Mouse (Mus musculus): Measurements from ENCODE around the gene Dab1. TPM values are rescaled to one million over a fixed set of nuclear protein-coding genes. Genes with fewer than 3 reads are reported as not detected.

The Dab1 gene
- polyA plus RNA-seq, 1 experiment = not detected

DNA sequence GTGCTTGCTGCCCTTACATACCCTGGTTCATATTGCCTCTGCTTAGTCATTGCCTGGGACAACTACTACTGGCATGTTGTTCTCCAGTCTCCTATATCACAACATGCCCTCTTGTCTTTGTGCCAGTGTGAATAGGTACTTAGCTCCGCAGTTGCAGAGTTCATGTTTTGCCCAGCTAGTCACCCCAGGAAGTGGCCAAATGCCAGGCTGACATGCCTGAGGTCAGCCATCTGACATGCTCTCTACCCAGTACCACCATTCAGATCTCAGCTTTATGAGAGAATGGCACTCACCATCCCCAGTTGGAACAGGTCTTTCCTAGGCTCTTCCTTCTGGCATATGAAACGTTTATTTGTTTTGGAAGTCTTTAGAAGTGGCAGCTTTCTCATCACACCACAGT lies 355.4 kb downstream of the Dab1 start:
- Histone ChIP-seq H3K27me3 (ENCODE audit: control insufficient read depth, insufficient read depth, insufficient read length) (no peaks in the 10 kb centered on the region), H3K79me3 (ENCODE audit: low read depth) (no peaks in the 10 kb centered on the region), H3K36me3 (ENCODE audit: control insufficient read depth, insufficient read depth) (no peaks in the 10 kb centered on the region), H3K4me3 (ENCODE audit: insufficient read depth, poor library complexity, severe bottlenecking) (no peak overlapping the region), H3ac (ENCODE audit: control insufficient read depth, insufficient read length, low read depth) (no peak overlapping the region), H3K79me2 (ENCODE audit: control insufficient read depth, insufficient read depth) (no peaks in the 10 kb centered on the region)
- TF ChIP-seq CEBPB (IDR thresholded peaks at IDR 0.05; ENCODE audit: low read depth) (no peak), USF1 (IDR thresholded peaks at IDR 0.05; ENCODE audit: low read depth) (no peak), CTCF (IDR thresholded peaks at IDR 0.05; ENCODE audit: control insufficient read depth, insufficient read depth, insufficient read length) (no peak), MYOG (IDR thresholded peaks at IDR 0.05; ENCODE audit: control insufficient read depth, extremely low read depth, insufficient read length) (no peak), MAX (IDR thresholded peaks at IDR 0.05) (no peak), MYOD1 (IDR thresholded peaks at IDR 0.05; ENCODE audit: control insufficient read depth, insufficient read length, low read depth) (no peak), FOSL1 (IDR thresholded peaks at IDR 0.05; ENCODE audit: insufficient read depth, low read length, poor library complexity, severe bottlenecking) (no peak)

GRCm38 (mm10) chr4:103974946-103975345 lies 355.8 kb downstream of the Dab1 start:
- Histone ChIP-seq H3ac (ENCODE audit: control insufficient read depth, insufficient read length, low read depth) (no peak overlapping the region), H3K27me3 (ENCODE audit: control insufficient read depth, insufficient read depth, insufficient read length) (no peaks in the 10 kb centered on the region), H3K36me3 (ENCODE audit: control insufficient read depth, insufficient read depth) (no peaks in the 10 kb centered on the region), H3K79me2 (ENCODE audit: control insufficient read depth, insufficient read depth) (no peaks in the 10 kb centered on the region), H3K79me3 (ENCODE audit: low read depth) (no peaks in the 10 kb centered on the region), H3K4me3 (ENCODE audit: insufficient read depth, poor library complexity, severe bottlenecking) (no peak overlapping the region)
- TF ChIP-seq FOSL1 (IDR thresholded peaks at IDR 0.05; ENCODE audit: insufficient read depth, low read length, poor library complexity, severe bottlenecking) = no peak
- no peak for TF ChIP-seq MYOG (IDR thresholded peaks at IDR 0.05; ENCODE audit: control insufficient read depth, extremely low read depth, insufficient read length)
- no peak for TF ChIP-seq MAX (IDR thresholded peaks at IDR 0.05)
- no peak for TF ChIP-seq USF1 (IDR thresholded peaks at IDR 0.05; ENCODE audit: low read depth)
- no peak for TF ChIP-seq CTCF (IDR thresholded peaks at IDR 0.05; ENCODE audit: control insufficient read depth, insufficient read depth, insufficient read length)
- TF ChIP-seq CEBPB (IDR thresholded peaks at IDR 0.05; ENCODE audit: low read depth) = no peak
- TF ChIP-seq MYOD1 (IDR thresholded peaks at IDR 0.05; ENCODE audit: control insufficient read depth, insufficient read length, low read depth) = no peak

DNA sequence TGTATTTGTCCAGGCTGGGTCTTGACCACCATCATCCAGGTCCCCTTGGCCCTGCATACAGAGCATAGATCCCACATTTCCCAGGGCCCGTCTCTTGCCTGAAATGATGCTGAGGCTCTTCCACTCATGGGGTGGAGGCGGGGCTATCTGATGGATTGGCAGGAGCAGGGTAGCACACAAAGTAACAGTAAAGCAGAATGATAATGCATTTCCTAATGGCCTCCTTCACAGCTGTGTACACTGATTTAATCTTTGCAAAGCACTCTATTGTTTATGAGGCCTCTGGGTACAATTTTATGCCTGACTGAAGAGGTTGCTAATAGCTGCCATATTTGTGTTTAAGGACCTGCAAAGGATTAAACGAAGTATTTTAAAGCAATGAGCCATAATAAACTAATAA lies 374.7 kb downstream of the Dab1 start:
- H3K79me3 ChIP-seq (ENCODE audit: low read depth) = no peaks in the 10 kb centered on the region
- no peaks in the 10 kb centered on the region for H3K36me3 ChIP-seq (ENCODE audit: control insufficient read depth, insufficient read depth)
- no peak overlapping the region for H3ac ChIP-seq (ENCODE audit: control insufficient read depth, insufficient read length, low read depth)
- no peaks in the 10 kb centered on the region for H3K79me2 ChIP-seq (ENCODE audit: control insufficient read depth, insufficient read depth)
- no peak overlapping the region for H3K4me3 ChIP-seq (ENCODE audit: insufficient read depth, poor library complexity, severe bottlenecking)
- TF ChIP-seq MAX (IDR thresholded peaks at IDR 0.05) (no peak), MYOD1 (IDR thresholded peaks at IDR 0.05; ENCODE audit: control insufficient read depth, insufficient read length, low read depth) (no peak), FOSL1 (IDR thresholded peaks at IDR 0.05; ENCODE audit: insufficient read depth, low read length, poor library complexity, severe bottlenecking) (no peak), MYOG (IDR thresholded peaks at IDR 0.05; ENCODE audit: control insufficient read depth, extremely low read depth, insufficient read length) (no peak), CTCF (IDR thresholded peaks at IDR 0.05; ENCODE audit: control insufficient read depth, insufficient read depth, insufficient read length) (no peak), USF1 (IDR thresholded peaks at IDR 0.05; ENCODE audit: low read depth) (no peak), CEBPB (IDR thresholded peaks at IDR 0.05; ENCODE audit: low read depth) (no peak)
- H3K27me3 ChIP-seq (ENCODE audit: control insufficient read depth, insufficient read depth, insufficient read length) = no peaks in the 10 kb centered on the region

DNA sequence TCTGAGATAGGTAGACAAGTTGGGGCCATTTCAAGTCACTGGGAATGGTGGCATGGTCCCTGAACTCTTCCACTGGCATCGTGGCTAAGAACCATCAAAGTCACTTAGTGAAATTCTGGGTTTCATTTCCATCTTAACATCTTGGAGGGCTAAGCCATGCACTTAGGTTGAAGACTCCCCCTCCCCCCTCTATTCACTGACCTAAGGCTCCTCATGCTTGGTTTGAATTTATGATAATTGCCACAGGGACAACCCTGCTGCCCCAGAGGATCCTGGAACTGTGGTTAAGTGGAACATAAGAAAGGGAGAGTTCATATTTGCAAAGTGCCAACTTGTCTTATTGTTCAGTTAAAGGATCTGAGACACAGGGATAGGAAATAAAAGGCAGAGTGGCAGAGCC lies 375.2 kb downstream of the Dab1 start:
- H3K79me3 ChIP-seq (ENCODE audit: low read depth) = no peaks in the 10 kb centered on the region
- TF ChIP-seq MAX (IDR thresholded peaks at IDR 0.05) (no peak), CEBPB (IDR thresholded peaks at IDR 0.05; ENCODE audit: low read depth) (no peak), MYOD1 (IDR thresholded peaks at IDR 0.05; ENCODE audit: control insufficient read depth, insufficient read length, low read depth) (no peak), MYOG (IDR thresholded peaks at IDR 0.05; ENCODE audit: control insufficient read depth, extremely low read depth, insufficient read length) (no peak), CTCF (IDR thresholded peaks at IDR 0.05; ENCODE audit: control insufficient read depth, insufficient read depth, insufficient read length) (no peak), FOSL1 (IDR thresholded peaks at IDR 0.05; ENCODE audit: insufficient read depth, low read length, poor library complexity, severe bottlenecking) (no peak), USF1 (IDR thresholded peaks at IDR 0.05; ENCODE audit: low read depth) (no peak)
- no peak overlapping the region for H3ac ChIP-seq (ENCODE audit: control insufficient read depth, insufficient read length, low read depth)
- no peaks in the 10 kb centered on the region for H3K27me3 ChIP-seq (ENCODE audit: control insufficient read depth, insufficient read depth, insufficient read length)
- H3K79me2 ChIP-seq (ENCODE audit: control insufficient read depth, insufficient read depth) = no peaks in the 10 kb centered on the region
- H3K4me3 ChIP-seq (ENCODE audit: insufficient read depth, poor library complexity, severe bottlenecking) = no peak overlapping the region
- H3K36me3 ChIP-seq (ENCODE audit: control insufficient read depth, insufficient read depth) = no peaks in the 10 kb centered on the region

DNA sequence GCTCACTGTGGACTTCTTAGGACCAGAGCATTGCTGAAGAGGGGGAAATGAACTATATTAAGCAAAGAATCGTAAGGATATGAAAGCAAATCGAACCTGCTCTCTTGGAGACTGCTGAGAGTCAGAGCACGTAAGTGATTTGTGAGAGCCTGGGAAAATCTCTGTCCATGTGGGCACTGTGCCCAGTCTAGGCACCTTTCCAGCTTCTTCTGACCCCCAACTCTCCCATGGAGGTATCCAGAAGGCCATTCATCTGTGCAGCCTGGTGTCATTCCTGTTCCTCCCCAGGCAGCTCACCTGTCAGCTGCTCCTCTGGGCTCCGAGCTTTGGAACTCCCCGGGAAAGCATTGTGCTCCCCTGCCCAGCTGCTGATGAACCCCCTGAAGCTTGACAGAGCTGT lies 389.2 kb downstream of the Dab1 start:
- Histone ChIP-seq H3K79me3 (ENCODE audit: low read depth) (no peaks in the 10 kb centered on the region), H3K79me2 (ENCODE audit: control insufficient read depth, insufficient read depth) (no peaks in the 10 kb centered on the region), H3K27me3 (ENCODE audit: control insufficient read depth, insufficient read depth, insufficient read length) (no peaks in the 10 kb centered on the region), H3ac (ENCODE audit: control insufficient read depth, insufficient read length, low read depth) (no peak overlapping the region), H3K4me3 (ENCODE audit: insufficient read depth, poor library complexity, severe bottlenecking) (no peak overlapping the region), H3K36me3 (ENCODE audit: control insufficient read depth, insufficient read depth) (no peaks in the 10 kb centered on the region)
- no peak for TF ChIP-seq MAX (IDR thresholded peaks at IDR 0.05)
- TF ChIP-seq USF1 (IDR thresholded peaks at IDR 0.05; ENCODE audit: low read depth) = no peak
- TF ChIP-seq CEBPB (IDR thresholded peaks at IDR 0.05; ENCODE audit: low read depth) = no peak
- TF ChIP-seq FOSL1 (IDR thresholded peaks at IDR 0.05; ENCODE audit: insufficient read depth, low read length, poor library complexity, severe bottlenecking) = no peak
- no peak for TF ChIP-seq CTCF (IDR thresholded peaks at IDR 0.05; ENCODE audit: control insufficient read depth, insufficient read depth, insufficient read length)
- TF ChIP-seq MYOG (IDR thresholded peaks at IDR 0.05; ENCODE audit: control insufficient read depth, extremely low read depth, insufficient read length) = no peak
- TF ChIP-seq MYOD1 (IDR thresholded peaks at IDR 0.05; ENCODE audit: control insufficient read depth, insufficient read length, low read depth) = no peak

- TF ChIP-seq MYOG (IDR thresholded peaks at IDR 0.05; ENCODE audit: control insufficient read depth, extremely low read depth, insufficient read length) (no peak), CTCF (IDR thresholded peaks at IDR 0.05; ENCODE audit: control insufficient read depth, insufficient read depth, insufficient read length) (no peak), FOSL1 (IDR thresholded peaks at IDR 0.05; ENCODE audit: insufficient read depth, low read length, poor library complexity, severe bottlenecking) (no peak), MAX (IDR thresholded peaks at IDR 0.05) (no peak), USF1 (IDR thresholded peaks at IDR 0.05; ENCODE audit: low read depth) (no peak), MYOD1 (IDR thresholded peaks at IDR 0.05; ENCODE audit: control insufficient read depth, insufficient read length, low read depth) (no peak), CEBPB (IDR thresholded peaks at IDR 0.05; ENCODE audit: low read depth) (no peak)
- H3ac ChIP-seq (ENCODE audit: control insufficient read depth, insufficient read length, low read depth) = no peak overlapping the region
- H3K4me3 ChIP-seq (ENCODE audit: insufficient read depth, poor library complexity, severe bottlenecking) = no peak overlapping the region
- H3K79me3 ChIP-seq (ENCODE audit: low read depth) = no peaks in the 10 kb centered on the region
- H3K36me3 ChIP-seq (ENCODE audit: control insufficient read depth, insufficient read depth) = no peaks in the 10 kb centered on the region
- no peaks in the 10 kb centered on the region for H3K79me2 ChIP-seq (ENCODE audit: control insufficient read depth, insufficient read depth)
- H3K27me3 ChIP-seq (ENCODE audit: control insufficient read depth, insufficient read depth, insufficient read length) = no peaks in the 10 kb centered on the region
Observed at GRCm38 (mm10) chr4:104011683-104012082, 392.5 kb downstream of the Dab1 start.
